Mouse (Mus musculus) hindbrain, embryonic 15.5 days (tissue): ENCODE measurements at regions not wholly inside any gene's neighbourhood (a gene's known extent, or its start where the extent isn't known, plus 50 kb on each side); places are given as distances from the start of the nearest gene placed in this dataset.

Source experiments
- ATAC-seq: fragments of 200-750 bp; cut with Nextera tagmentation; 2 replicates; pipeline ENCODE4 v1.8.0; 2017; ENCODE audit warnings: low read depth, moderate number of reproducible peaks, moderate TSS enrichment; ENCODE audit not compliant: low FRiP score
- H3K27ac ChIP-seq: fragments of 300-500 bp; sonication (generic); replicated peaks from 2 replicates; pipeline ENCODE4 v1.5.1; 2015; ENCODE audit warnings: mild to moderate bottlenecking, inconsistent platforms
- H3K27me3 ChIP-seq: fragments of 300-500 bp; sonication (generic); 2 replicates; pipeline ENCODE4 v1.6.1; 2015; ENCODE audit warnings: control low read depth, inconsistent platforms
- H3K36me3 ChIP-seq: fragments of 300-500 bp; sonication (generic); 2 replicates; pipeline ENCODE4 v1.6.1; 2015; ENCODE audit warnings: control low read depth, inconsistent platforms
- H3K4me1 ChIP-seq: fragments of 300-500 bp; sonication (generic); replicated peaks from 2 replicates; pipeline ENCODE4 v1.6.1; 2015; ENCODE audit warnings: control low read depth, inconsistent platforms
- H3K4me2 ChIP-seq: fragments of 300-500 bp; sonication (generic); 2 replicates; pipeline ENCODE4 v1.6.1; 2015; ENCODE audit warnings: moderate library complexity, mild to moderate bottlenecking, inconsistent platforms
- H3K4me3 ChIP-seq: fragments of 300-500 bp; sonication (generic); 2 replicates; pipeline ENCODE4 v1.5.1; 2015; ENCODE audit warnings: mild to moderate bottlenecking, inconsistent platforms
- H3K9ac ChIP-seq: fragments of 300-500 bp; sonication (generic); 2 replicates; pipeline ENCODE4 v1.6.1; 2015; ENCODE audit warnings: inconsistent platforms
- H3K9me3 ChIP-seq: fragments of 300-500 bp; sonication (generic); 2 replicates; pipeline ENCODE4 v1.6.1; 2016; ENCODE audit warnings: control low read depth, inconsistent platforms
- WGBS: fragments of 180-500 bp; shearing (Covaris S2); methylation state at CpG from one replicate; pipeline ENCODE4 v1.1.7; 2015; 5-methylcytosine and 5-hydroxymethylcytosine counted together

DNA sequence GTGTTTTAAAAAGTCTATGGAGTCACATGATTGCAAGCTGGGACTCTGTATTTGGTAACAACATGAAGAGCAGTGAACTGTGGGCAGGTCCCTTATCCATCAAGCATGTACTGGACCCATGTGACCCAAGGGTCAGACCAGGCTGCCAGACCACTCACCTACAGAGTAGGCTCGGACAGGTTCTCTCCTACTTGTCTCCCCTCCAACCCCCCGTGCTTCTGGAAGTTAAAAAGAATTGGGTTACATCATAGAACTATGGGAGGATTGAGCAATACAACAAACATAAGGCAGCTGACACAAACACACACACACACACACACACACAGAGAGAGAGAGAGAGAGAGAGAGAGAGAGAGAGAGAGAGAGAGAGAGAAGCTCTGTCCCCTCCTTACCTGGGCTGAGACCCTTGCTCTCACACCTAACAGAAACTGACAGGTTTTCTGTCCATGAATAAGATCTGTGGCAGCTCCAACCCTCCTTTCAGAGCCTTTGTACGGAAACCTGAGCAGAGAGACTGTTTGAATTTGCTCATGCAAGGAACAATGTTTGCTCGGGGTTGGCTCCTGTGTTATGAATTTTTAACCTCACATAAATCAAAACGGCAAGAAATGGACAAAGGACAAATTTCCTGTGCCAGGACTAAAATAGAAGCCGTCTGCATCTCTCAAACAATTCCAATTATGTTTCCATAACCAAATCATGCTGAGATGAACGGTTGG is 159.0 kb upstream of the Arl4c start:
- Histone ChIP-seq H3K4me2 (no peak overlapping the region), H3K9ac (no peak overlapping the region), H3K4me3 (no peak overlapping the region), H3K9me3 (no peaks in the 10 kb centered on the region), H3K36me3 (no peaks in the 10 kb centered on the region), H3K27me3 (no peaks in the 10 kb centered on the region), H3K27ac (0 out of 2 replicates have a peak overlapping the region, but pooled peaks have one; percentile 34), H3K4me1 (0 out of 2 replicates have a peak, but pooled peaks cover 3% of the 10 kb centered on the region)
- 52% methylated on average over 7 of the region's 7 CpGs for WGBS
- ATAC-seq, result no peak

GRCm38 (mm10) chr1:88861590-88861935 is 159.5 kb upstream of the Arl4c start:
- no peak for ATAC-seq
- Histone ChIP-seq H3K27me3 (no peaks in the 10 kb centered on the region), H3K4me3 (no peak overlapping the region), H3K4me1 (0 out of 2 replicates have a peak, but pooled peaks cover 3% of the 10 kb centered on the region), H3K9ac (no peak overlapping the region), H3K36me3 (no peaks in the 10 kb centered on the region), H3K4me2 (no peak overlapping the region), H3K27ac (no peak overlapping the region), H3K9me3 (no peaks in the 10 kb centered on the region)
- 67% methylated on average over 4 of the region's 4 CpGs for WGBS

DNA sequence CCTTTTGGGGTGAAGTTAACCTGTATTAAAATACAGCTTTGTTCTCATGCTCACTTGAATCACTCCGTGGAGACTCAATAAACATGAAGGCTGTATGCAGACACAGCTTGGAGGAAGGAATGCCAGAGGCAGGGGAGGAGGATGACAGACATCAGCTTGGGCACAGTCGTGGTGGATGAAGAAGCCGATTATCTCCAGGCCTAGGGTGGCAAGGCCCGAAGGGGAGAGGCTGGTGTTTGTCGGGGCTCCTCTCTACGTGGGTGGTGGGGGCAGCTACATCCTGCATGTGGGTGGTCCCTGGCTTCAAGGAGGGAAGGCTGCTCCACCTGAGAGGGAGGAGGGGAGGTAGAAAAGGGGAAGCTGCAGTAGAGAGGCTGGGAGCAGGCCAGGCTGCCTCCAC is 163.4 kb upstream of the Arl4c start:
- H3K9ac ChIP-seq, result no peak overlapping the region
- no peak overlapping the region for H3K4me3 ChIP-seq
- ATAC-seq, result no peak
- no peaks in the 10 kb centered on the region for H3K27me3 ChIP-seq
- H3K4me2 ChIP-seq, result no peak overlapping the region
- no peak overlapping the region for H3K27ac ChIP-seq
- no peaks in the 10 kb centered on the region for H3K36me3 ChIP-seq
- H3K9me3 ChIP-seq, result no peaks in the 10 kb centered on the region
- peaks cover 9% of the 10 kb centered on the region; the same call in 1 of the 2 replicates for H3K4me1 ChIP-seq
- 54% methylated on average over 6 of the region's 6 CpGs for WGBS

GRCm38 (mm10) chr1:88866571-88866970 is 164.6 kb upstream of the Arl4c start:
- Histone ChIP-seq H3K4me2 (no peak overlapping the region), H3K9ac (no peak overlapping the region), H3K9me3 (no peaks in the 10 kb centered on the region), H3K4me1 (peaks cover 6% of the 10 kb centered on the region; the same call in 1 of the 2 replicates), H3K36me3 (no peaks in the 10 kb centered on the region), H3K27me3 (no peaks in the 10 kb centered on the region), H3K4me3 (no peak overlapping the region), H3K27ac (no peak overlapping the region)
- 90% methylated on average over 2 of the region's 2 CpGs for WGBS
- ATAC-seq, result no peak

DNA sequence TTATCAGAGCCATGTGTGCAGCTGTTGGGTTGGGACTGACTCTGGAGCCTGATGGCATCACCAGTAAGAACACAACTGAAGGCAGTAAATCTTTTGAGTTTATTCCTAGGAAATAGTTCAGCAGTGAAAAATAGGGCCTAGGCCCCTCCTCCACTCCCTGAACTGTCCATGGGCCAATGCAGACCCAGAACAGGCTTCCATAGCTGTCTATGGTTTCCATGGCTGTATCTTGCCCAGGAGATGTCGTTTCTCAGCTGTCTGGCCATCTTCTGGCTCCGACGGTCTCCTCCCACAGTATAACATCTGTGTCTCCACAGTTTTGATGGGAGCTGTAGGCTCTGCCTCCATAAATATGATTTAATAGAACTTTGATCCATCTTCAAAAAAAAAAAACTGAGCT is 165.1 kb upstream of the Arl4c start:
- 75% methylated on average over 3 of the region's 3 CpGs for WGBS
- no peaks in the 10 kb centered on the region for H3K9me3 ChIP-seq
- no peak for ATAC-seq

GRCm38 (mm10) chr1:88869885-88870284 is 167.9 kb upstream of the Arl4c start:
- Histone ChIP-seq H3K4me3 (no peak overlapping the region), H3K4me2 (no peak overlapping the region), H3K27ac (no peak overlapping the region), H3K9ac (no peak overlapping the region), H3K27me3 (no peaks in the 10 kb centered on the region), H3K9me3 (no peaks in the 10 kb centered on the region), H3K36me3 (no peaks in the 10 kb centered on the region), H3K4me1 (peaks cover 6% of the 10 kb centered on the region; the same call in 1 of the 2 replicates)
- ATAC-seq, result no peak
- 67% methylated on average over 4 of the region's 4 CpGs for WGBS

More for the DNA sequence above, 165.1 kb upstream of the Arl4c start:
- Histone ChIP-seq H3K4me3 (no peak overlapping the region), H3K27ac (no peak overlapping the region), H3K36me3 (no peaks in the 10 kb centered on the region), H3K27me3 (no peaks in the 10 kb centered on the region), H3K9ac (no peak overlapping the region), H3K4me1 (peaks cover 6% of the 10 kb centered on the region; the same call in 1 of the 2 replicates), H3K4me2 (no peak overlapping the region)

GRCm38 (mm10) chr1:88875356-88875755 is 173.3 kb upstream of the Arl4c start:
- H3K27me3 ChIP-seq, result no peaks in the 10 kb centered on the region; the same call in 1 of the 2 replicates
- H3K9ac ChIP-seq, result no peak overlapping the region
- H3K4me2 ChIP-seq, result no peak overlapping the region
- H3K4me3 ChIP-seq, result no peak overlapping the region
- H3K9me3 ChIP-seq, result no peaks in the 10 kb centered on the region
- H3K27ac ChIP-seq, result no peak overlapping the region
- H3K36me3 ChIP-seq, result no peaks in the 10 kb centered on the region
- WGBS, result 56% methylated on average over 6 of the region's 6 CpGs
- H3K4me1 ChIP-seq, result no peaks in the 10 kb centered on the region
- no peak for ATAC-seq

DNA sequence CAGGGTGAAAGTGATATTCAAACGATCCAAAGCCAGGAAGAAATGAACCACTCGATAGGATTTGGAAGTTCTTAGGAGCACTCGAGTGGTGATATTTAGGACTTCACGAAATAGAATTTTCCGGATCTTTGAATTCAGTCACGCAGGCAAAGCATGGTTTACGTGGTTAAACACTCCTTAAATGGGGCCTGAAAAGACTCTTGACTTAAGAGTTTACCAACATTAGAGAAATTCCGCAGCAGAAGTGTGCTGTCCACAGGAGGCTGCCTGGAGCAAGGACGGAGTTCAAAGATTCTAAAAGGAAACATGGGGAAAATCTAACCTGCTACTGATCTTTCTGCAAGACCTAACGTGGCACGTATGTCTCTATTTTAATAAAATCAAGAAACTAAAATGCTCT is 175.4 kb upstream of the Arl4c start:
- no peaks in the 10 kb centered on the region for H3K36me3 ChIP-seq
- no peaks in the 10 kb centered on the region for H3K4me1 ChIP-seq
- H3K9ac ChIP-seq, result no peak overlapping the region
- 93% methylated on average over 11 of the region's 11 CpGs for WGBS
- no peak overlapping the region for H3K27ac ChIP-seq
- no peak overlapping the region for H3K4me2 ChIP-seq
- H3K4me3 ChIP-seq, result no peak overlapping the region
- no peaks in the 10 kb centered on the region for H3K9me3 ChIP-seq
- no peaks in the 10 kb centered on the region; the same call in 1 of the 2 replicates for H3K27me3 ChIP-seq
- ATAC-seq, result no peak

DNA sequence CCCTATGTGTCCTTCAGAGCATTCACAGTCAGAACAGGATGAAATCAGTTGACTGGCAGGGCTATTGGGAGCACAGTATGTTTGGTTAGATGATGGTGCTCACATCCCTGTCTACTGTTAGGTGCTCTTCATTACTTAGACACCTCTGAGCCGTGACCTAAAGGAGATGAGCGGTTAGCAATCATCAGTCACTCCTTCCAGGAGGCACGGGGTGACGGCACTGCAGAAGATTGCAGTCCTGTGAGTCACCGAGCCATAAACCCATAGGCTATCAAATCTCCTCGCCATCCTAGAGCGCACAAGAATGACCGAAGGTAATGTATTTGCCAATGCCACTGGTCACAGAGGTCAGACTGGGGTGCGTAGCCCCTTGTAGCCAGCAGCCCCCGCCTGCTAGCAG is 176.8 kb upstream of the Arl4c start:
- H3K36me3 ChIP-seq, result no peaks in the 10 kb centered on the region
- no peak for ATAC-seq
- WGBS, result 79% methylated on average over 10 of the region's 10 CpGs
- H3K27me3 ChIP-seq, result no peaks in the 10 kb centered on the region; the same call in 1 of the 2 replicates
- H3K9me3 ChIP-seq, result no peaks in the 10 kb centered on the region
- no peak overlapping the region for H3K27ac ChIP-seq
- H3K4me1 ChIP-seq, result no peaks in the 10 kb centered on the region
- no peak overlapping the region for H3K9ac ChIP-seq
- no peak overlapping the region for H3K4me2 ChIP-seq
- no peak overlapping the region for H3K4me3 ChIP-seq

GRCm38 (mm10) chr1:88879367-88879766 is 177.3 kb upstream of the Arl4c start:
- Histone ChIP-seq H3K27me3 (no peaks in the 10 kb centered on the region; the same call in 1 of the 2 replicates), H3K4me3 (no peak overlapping the region), H3K9ac (no peak overlapping the region), H3K27ac (no peak overlapping the region), H3K4me1 (no peaks in the 10 kb centered on the region), H3K36me3 (no peaks in the 10 kb centered on the region), H3K9me3 (no peaks in the 10 kb centered on the region), H3K4me2 (no peak overlapping the region)
- 84% methylated on average over 5 of the region's 5 CpGs for WGBS
- no peak for ATAC-seq

DNA sequence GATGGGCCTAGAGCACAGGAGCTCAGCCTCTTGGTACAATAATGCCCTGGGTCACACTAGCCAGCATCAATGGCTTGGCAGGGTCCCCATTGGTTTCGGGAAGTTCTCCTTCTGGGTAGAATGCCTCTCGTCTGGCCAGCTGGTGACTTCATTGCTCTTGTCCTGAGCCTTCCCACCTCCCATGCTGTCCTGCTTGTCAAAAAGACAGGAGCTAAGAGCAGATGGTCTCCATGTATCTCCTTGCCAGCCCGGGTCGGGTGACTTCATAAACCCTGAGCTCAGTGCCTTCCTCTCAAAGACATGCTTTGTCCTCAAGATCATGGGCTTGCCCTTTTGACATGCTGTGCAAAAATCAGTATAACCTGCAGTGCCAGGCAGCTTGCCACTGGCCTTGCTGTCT is 179.2 kb upstream of the Sh3bp4 start:
- no peaks in the 10 kb centered on the region for H3K36me3 ChIP-seq
- WGBS, result 91% methylated on average over 4 of the region's 4 CpGs
- no peaks in the 10 kb centered on the region for H3K9me3 ChIP-seq
- no peak overlapping the region for H3K9ac ChIP-seq
- H3K4me1 ChIP-seq, result no peaks in the 10 kb centered on the region
- no peaks in the 10 kb centered on the region for H3K27me3 ChIP-seq
- ATAC-seq, result no peak
- H3K4me2 ChIP-seq, result no peak overlapping the region
- no peak overlapping the region for H3K27ac ChIP-seq
- H3K4me3 ChIP-seq, result no peak overlapping the region

- no peaks in the 10 kb centered on the region for H3K9me3 ChIP-seq
- H3K36me3 ChIP-seq, result no peaks in the 10 kb centered on the region
- no peak overlapping the region for H3K4me2 ChIP-seq
- no peak overlapping the region for H3K27ac ChIP-seq
- no peak for ATAC-seq
- H3K9ac ChIP-seq, result no peak overlapping the region
- no peaks in the 10 kb centered on the region for H3K4me1 ChIP-seq
- H3K27me3 ChIP-seq, result no peaks in the 10 kb centered on the region
- WGBS, result 89% methylated on average over 8 of the region's 8 CpGs
- no peak overlapping the region for H3K4me3 ChIP-seq
Observed at GRCm38 (mm10) chr1:88902426-88902825, 167.8 kb upstream of the Sh3bp4 start.
